Mouse (Mus musculus): ENCODE data around the gene Kmt2e.

DNA sequence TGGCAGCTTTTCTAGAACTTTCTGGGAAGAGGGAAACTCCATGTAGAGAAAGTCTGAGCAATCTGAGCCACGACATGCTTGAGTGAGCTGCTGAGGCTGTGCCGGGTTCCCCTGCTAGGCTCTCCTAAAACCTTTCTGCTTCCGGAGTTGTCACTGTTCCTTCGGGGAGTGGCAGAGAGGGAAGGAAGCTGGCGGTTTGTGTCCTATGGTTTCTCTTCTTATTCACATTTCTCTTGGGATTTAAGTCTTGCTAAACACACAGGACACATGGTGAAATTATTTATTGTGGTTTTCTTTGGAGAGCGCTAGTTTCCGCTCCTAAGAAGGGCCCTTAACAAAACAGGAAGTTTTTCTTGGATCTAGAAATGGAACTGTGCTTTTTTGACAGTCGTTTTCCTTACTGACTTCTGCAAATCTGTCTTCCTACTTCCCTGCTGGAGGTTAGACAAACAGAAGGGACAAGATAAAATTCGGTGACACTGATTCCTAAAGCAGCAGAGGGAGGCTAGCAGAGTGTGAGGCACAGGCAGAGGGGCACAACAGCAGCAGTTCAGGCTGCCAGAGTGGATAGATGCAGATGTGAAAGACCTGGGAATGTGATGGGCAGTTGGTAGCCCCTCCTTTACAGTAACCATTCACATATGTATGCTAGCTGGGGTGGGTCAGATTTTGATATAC is 24.1 kb upstream of the Kmt2e start:
- TF ChIP-seq EP300 (IDR thresholded peaks at IDR 0.05; ENCODE audit: low read depth) (0 out of 2 replicates have a peak, but pooled peaks have one; percentile 46), CTCF (IDR thresholded peaks at IDR 0.05; ENCODE audit: low read depth) (no peak)
